Mouse (Mus musculus) neural tube, embryonic 10.5 days (tissue): ENCODE data around the gene Cfap70.
A peak's percentile ranks its signal among the peaks of the same experiment; 100 is the strongest.

ENCODE experiments used
- DNase-seq: peaks from one replicate; pipeline ENCODE4 v3.0.0-alpha.2; 2017; ENCODE audit warnings: low spot score; ENCODE audit errors: extremely low spot score

The Cfap70 gene

GRCm38 (mm10) chr14:20423046-20423445 is 29.0 kb downstream of the Cfap70 start:
- no peak for DNase-seq

DNA sequence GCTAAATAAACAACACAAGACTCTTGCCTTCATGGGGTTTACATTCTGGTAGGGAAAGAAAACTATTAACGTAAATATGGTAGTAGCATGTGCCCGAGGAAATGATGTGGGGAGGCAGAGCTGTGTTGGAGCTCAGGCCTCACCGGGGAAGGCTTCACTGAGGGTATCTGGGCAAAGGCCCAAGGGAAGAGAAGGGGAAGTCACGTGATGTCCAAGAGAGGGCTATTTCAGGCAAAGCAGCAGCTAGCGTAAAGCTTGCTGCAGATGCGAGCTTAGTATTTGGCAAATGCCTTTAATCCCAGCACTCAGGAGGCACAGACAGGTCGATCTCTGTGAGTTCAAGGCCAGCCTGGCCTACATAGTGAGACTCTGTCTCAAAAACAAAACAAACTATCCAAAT is 29.8 kb downstream of the Cfap70 start:
- no peak for DNase-seq

- no peak for DNase-seq
Measured at GRCm38 (mm10) chr14:20400071-20400470, 52.0 kb downstream of the Cfap70 start.

- DNase-seq: no peak
Measured at GRCm38 (mm10) chr14:20398864-20399263, 53.2 kb downstream of the Cfap70 start.

DNA sequence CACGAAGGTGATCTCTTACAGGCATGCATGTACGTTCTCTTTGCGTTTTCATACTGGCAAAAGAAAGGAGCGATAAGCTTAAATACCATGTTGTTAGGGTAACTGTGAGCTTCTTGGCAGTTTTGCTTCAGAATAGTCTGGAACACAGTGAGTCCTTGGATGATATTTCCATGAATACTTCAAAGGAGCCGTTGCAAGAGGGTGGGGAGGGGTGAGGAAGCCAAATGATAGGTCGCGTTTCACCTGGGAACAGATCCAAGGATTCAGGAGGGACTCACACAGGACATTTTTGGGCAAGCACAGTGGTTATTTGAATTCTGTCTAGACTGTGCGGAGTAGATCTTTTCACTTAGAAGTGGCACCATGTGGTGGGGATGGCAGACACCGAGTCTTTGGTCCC is 54.8 kb downstream of the Cfap70 start:
- no peak for DNase-seq

- DNase-seq: peak; percentile 92
Measured at GRCm38 (mm10) chr14:20393205-20393913, 58.7 kb downstream of the Cfap70 start, which contains the start of gene Mrps16. Mrps16 (minus strand) TSS chr14:20393634.

DNA sequence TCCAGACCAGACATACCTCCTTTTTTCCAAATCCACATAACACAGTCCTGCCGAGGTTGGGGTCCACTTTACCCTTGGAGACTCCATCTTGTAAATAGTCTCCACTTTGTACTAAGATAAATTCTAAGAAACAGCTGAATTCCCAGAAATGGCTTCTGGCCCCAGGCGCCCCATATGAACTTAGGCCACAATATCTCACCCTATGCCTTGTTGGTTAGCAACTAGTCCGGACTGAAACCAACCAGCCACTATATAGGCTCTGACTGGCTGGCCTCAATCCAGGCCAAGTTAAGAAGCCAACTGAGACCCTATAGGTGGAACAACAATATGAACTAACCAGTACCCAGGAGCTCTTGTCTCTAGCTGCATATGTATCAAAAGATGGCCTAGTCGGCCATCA is 59.7 kb downstream of the Cfap70 start:
- no peak for DNase-seq

DNA sequence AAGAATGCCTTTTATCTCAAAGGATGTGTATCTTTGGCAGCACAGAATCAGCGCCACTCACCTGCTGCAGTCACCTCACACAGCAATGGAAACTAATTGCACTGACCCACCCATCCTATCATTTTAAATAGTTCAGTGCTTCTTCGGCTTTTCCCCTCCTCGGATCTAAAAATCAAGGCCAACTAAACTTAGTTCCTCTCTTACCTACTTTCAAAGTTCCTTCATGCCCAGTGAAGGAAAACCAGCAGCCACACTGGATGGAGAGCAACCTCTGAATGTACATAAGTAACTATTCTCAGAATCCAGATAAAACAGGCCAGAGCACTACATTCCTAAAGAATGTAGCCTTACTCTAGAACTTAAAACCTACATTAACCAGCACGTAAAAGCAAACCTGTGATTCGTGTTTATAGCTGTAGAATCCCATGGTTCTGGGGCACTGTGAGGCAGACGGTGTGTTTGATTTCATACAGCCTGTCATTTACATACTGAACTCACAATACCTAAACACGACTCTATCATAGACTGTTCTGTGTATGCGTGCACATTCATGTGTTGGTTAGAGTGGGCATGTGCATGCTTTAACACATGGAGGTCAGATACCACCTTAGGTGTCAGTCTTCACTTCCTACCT is 62.5 kb downstream of the Cfap70 start:
- DNase-seq: no peak

GRCm38 (mm10) chr14:20388441-20389129 is 63.4 kb downstream of the Cfap70 start, which contains the start of gene Dnajc9:
Dnajc9 (minus strand) TSS chr14:20388910.
- peak; percentile 96 for DNase-seq

GRCm38 (mm10) chr14:20379753-20380430 is 72.1 kb downstream of the Cfap70 start:
- DNase-seq: no peak

DNA sequence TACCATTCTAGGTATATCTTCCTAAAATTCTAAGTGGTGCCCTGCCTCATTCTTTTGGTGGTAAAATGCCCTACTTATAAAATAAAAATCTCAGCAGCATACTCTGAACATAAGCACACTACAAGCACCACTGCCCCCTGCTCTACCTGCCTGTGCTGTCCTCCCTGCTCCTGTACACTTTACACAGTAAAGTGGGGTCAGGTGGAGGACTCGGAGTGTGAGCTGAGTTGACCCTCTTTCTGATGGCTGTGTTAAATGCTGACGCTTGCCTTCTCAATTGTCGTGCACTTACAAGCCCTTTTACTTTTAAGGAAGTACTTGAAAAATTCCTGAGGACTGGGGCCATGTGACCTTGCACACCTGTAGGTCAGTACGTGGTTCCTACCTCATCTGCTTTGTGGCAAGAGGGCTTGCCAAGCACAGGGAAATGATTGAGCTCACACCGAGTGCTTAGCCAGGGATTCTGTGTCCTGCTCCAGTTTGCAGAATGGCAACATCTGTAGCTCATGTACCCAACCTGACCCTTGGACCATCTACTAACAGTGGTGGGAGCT is 72.9 kb downstream of the Cfap70 start:
- DNase-seq: no peak

- DNase-seq: no peak
Measured at GRCm38 (mm10) chr14:20378313-20379061, 73.5 kb downstream of the Cfap70 start.

DNA sequence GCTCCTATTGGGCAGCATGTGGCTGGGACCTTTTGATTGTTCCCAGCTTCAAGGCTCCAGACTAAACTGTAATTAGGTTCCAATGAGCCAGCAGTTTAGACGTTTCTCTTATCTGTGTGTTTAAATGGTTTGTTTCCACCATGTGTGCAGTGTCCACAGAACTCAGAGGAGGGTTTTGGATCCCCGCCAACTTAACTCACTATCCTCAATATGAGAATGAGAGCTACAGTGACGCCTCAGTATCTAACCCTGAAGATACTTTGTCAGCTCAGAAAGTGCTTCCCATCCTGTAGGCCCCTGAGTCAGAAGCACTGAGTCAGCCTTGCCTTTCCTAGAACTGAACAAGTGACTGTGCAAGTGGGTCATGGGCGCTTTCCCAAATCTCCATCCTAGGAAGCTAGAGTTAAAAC is 74.9 kb downstream of the Cfap70 start:
- no peak for DNase-seq

- no peak for DNase-seq
Measured at GRCm38 (mm10) chr14:20371854-20372253, 80.2 kb downstream of the Cfap70 start.

GRCm38 (mm10) chr14:20370798-20371197 is 81.2 kb downstream of the Cfap70 start:
- no peak for DNase-seq

DNA sequence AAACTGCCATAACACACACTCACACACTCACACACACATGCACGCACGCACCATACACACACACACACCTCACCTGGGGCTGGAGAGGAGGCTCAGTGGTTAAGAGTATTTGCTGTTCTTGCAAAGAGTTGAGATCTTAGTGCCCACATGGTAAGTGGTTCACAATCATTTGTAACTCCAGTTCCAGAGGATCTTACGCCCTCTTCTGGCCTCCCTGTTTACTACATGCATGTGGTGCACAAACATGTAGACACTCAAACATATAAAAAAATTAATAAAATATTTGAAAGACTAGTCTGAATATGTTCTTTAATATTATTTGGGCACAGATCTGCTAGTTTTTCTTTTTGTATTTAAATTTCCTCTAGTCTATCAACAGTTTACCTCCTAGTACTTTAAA is 83.8 kb downstream of the Cfap70 start:
- DNase-seq: no peak

- DNase-seq: no peak
Measured at GRCm38 (mm10) chr14:20363230-20363629, 88.8 kb downstream of the Cfap70 start.

DNA sequence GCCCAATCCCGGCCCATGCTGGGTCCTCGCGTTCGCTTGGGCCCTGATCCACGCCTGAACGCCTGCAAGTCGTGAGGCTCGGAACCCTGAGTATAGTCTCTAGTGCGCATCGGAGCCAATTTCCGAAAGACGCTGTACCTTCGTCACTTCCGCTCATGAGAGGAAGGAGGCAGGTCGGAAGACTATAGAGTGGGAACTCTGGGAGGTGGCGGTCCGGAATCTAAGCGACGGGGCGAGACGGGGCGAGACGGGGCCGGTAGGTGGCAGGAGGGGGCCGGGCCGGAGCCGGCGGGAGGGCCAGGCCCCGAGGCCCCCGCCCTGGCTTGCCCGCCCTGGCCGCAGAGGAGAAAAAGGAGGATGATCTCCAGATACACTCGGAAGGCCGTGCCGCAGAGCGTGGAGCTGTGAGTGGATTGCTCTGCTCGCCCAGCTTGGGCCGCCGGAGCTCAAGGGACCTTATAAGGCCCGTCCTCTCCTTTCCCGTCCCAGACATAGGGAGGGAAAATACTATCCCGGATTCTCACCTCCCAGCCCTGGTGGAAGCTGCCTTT is 104.0 kb downstream of the Cfap70 start, which contains the start of the genes Ecd and Fam149b:
TSS of gene Ecd (minus strand) at position 131 of the 551 bp plus-strand sequence.
TSS of gene Fam149b (plus strand) at position 172 of the 551 bp plus-strand sequence.
- peak; percentile 95 for DNase-seq

DNA sequence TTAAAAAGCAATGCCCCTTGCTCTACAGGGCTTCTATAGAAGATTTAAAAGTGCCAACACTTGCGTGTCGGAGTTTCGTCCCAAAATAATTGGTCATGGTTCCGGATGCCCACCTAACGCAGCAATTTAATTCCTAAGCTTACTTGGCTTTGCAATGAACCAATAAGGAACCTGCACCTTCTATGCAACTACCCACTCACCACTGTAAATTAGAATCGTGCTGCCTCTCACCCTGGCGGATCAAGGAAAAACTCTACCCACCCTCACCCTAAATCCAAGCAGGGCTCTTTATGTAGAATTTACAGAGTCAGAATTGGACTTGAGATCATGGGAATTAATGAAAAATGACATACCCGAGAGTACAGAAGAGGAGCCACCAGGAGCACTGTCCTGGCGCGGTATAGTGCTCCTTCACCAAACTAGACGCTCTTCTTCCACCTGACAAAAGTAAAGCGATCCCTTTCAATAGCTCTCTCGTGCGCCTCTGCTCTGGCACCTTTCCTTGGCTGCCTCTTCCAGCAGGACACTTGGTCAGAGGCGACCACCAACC is 104.5 kb downstream of the Cfap70 start:
- DNase-seq: no peak

GRCm38 (mm10) chr14:20345885-20346284 is 106.1 kb downstream of the Cfap70 start:
- no peak for DNase-seq
